Comparison of ENCODE assay signal across 19 mouse cellular contexts in genomic region chr16:7654451-7654850, GRCm38 (mm10).
"Had no signal": no experiment of that assay in that cellular context is flagged by ENCODE, and none has a peak within 500 bp of the region (broad histone marks: within the 10 kb centered on the region; RNA-seq: fewer than 3 reads in every experiment).

No protein-coding gene starts in this region.

- H3K9ac ChIP-seq: liver, embryonic 13.5 days; lung, embryonic 15.5 days; midbrain, embryonic 13.5 days; neural tube, embryonic 13.5 days; stomach, embryonic 15.5 days had no signal

- H3K36me3 ChIP-seq: liver, embryonic 13.5 days; lung, embryonic 15.5 days; midbrain, embryonic 10.5 days; midbrain, embryonic 13.5 days; neural tube, embryonic 13.5 days; stomach, embryonic 15.5 days had no signal

- DNase-seq: kidney, adult 2 months; kidney, postnatal 25 days; layer of hippocampus, postnatal 36 days; liver, embryonic 13.5 days; retina, postnatal 1 day; right cerebral cortex, postnatal 25 days; spleen, adult 18-20 months; thymus, postnatal 25 days had no signal

- H3K27ac ChIP-seq: kidney, postnatal 0 days; left cerebral cortex, adult 2 months; liver, embryonic 13.5 days; lung, embryonic 15.5 days; midbrain, embryonic 10.5 days; midbrain, embryonic 13.5 days; neural tube, embryonic 13.5 days; stomach, embryonic 15.5 days had no signal

- H3K9me3 ChIP-seq: liver, embryonic 13.5 days; lung, embryonic 15.5 days; midbrain, embryonic 10.5 days; midbrain, embryonic 13.5 days; neural tube, embryonic 13.5 days; stomach, embryonic 15.5 days had no signal

- H3K4me3 ChIP-seq: left cerebral cortex, adult 2 months; liver, embryonic 13.5 days; lung, embryonic 15.5 days; megakaryocyte, embryonic 14.5 days; midbrain, embryonic 10.5 days; midbrain, embryonic 13.5 days; myocyte; neural tube, embryonic 13.5 days; stomach, embryonic 15.5 days had no signal

- H3K27me3 ChIP-seq: liver, embryonic 13.5 days; lung, embryonic 15.5 days; megakaryocyte, embryonic 14.5 days; midbrain, embryonic 13.5 days; neural tube, embryonic 13.5 days; stomach, embryonic 15.5 days had no signal

- H3K4me1 ChIP-seq: liver, embryonic 13.5 days; lung, embryonic 15.5 days; megakaryocyte, embryonic 14.5 days; stomach, embryonic 15.5 days had no signal

- H3K4me2 ChIP-seq: liver, embryonic 13.5 days; lung, embryonic 15.5 days; midbrain, embryonic 13.5 days; neural tube, embryonic 13.5 days; stomach, embryonic 15.5 days had no signal

- ATAC-seq: intestine, postnatal 0 days; midbrain, embryonic 13.5 days; midbrain, embryonic 16.5 days had no signal
